Mouse (Mus musculus) inflammation-experienced regulatory T-cells, adult 6 months (primary cell): ENCODE data around the gene Slc6a2. TPM values are rescaled to one million over a fixed set of nuclear protein-coding genes. Genes with fewer than 3 reads are reported as not detected.

Experiments used
- ATAC-seq: one replicate; pipeline ENCODE4 v1.8.0; 2017
- polyA plus RNA-seq, 3 experiments: library from polyadenylated mRNA; unstranded; fragments of 100-300 nt; shearing (Covaris generic); gene quantifications; one replicate each; pipeline ENCODE4 v1.2.1; 2017

Slc6a2 gene
- polyA plus RNA-seq, 3 experiments from 2014 or later, result not detected

DNA sequence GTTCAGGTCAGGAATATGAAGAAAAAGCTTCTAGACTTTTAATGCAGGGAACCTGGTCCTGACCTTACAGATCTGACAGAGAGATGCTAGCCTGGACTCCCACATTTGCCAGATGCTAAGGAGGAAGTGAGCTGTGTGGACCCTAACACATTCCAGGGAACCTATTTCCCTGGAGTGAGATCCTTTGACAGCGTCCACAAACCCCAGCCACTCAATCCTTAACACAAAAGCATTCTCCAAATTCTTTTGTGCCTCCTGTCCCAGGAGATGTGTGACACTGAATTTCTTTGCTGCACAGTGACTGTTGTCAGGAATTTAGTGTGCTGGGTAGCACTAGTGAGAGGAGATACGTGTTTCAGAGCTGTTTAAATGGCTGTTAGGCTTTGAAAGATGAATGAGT is 79.0 kb downstream of the Slc6a2 start:
- ATAC-seq, result no peak

- ATAC-seq, result no peak
Measured at GRCm38 (mm10) chr8:93040256-93040655, 80.4 kb downstream of the Slc6a2 start.

DNA sequence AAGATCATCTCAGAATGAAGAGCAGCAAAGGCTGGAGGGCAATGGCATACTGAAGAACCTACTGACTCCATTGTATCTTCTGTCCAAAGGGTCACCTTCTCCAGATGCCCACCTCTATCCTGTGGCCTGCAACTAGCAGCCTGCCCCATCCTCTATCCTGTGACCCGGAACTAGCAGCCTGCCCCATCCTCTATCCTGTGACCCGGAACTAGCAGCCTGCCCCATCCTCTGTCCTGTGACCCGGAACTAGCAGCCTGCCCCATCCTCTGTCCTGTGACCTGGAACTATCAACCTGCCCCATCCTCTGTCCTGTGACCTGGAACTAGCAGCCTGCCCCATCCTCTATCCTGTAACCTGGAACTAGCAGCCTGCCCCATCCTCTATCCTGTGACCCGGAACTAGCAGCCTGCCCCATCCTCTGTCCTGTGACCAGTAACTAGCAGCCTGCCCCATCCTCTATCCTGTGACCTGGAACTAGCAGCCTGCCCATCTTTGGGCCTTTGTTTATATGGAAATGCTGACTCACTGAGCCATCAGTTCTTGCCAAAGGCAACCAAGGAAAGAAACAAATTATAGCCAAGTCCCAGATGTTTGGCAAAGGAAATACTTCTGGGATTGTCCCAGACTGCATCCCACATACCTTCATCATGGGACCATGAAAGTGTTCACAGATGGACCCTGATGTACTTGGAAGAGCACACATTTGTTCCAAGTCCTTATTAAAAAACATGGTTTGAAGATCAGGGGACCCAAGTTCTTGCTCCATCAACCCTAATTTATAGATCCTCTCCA is 81.1 kb downstream of the Slc6a2 start:
- ATAC-seq, result no peak

DNA sequence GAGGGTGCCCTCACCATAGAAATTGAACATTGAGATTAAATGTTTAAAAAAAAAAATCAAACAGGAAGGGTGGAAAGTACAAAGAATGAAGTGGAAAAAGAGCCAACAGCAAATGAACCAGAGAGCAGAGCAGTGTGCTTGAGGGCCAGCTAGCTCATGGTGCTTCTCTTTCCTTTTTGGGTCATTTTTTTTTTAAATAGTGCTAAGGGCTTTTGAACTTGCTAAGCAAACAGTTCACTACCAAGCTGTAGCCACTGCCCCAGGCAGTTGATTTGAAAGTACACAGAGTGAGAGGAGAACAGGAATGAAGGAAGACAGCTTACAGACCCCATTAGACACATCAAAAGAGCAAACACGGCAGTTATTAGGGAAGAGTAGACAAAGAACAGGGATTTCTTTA is 83.2 kb downstream of the Slc6a2 start:
- ATAC-seq, result no peak

- no peak for ATAC-seq
Measured at GRCm38 (mm10) chr8:93048092-93048491, 88.2 kb downstream of the Slc6a2 start, which contains the start of gene Ces1a. Gene Ces1a (minus strand): TSS chr8:93048192.

- no peak for ATAC-seq
Measured at GRCm38 (mm10) chr8:93048510-93049416, 88.9 kb downstream of the Slc6a2 start.

Other genes with a start within 250 kb of the Slc6a2 start
- not detected for gene Mmp2, start 132.8 kb upstream of the Slc6a2 start, polyA plus RNA-seq
- under 1 TPM in 2 of 3 experiments, not detected in 1; 0.21 to 0.26 TPM for gene Lpcat2, start 104.7 kb upstream of the Slc6a2 start, polyA plus RNA-seq
- gene Capns2, start 58.7 kb upstream of the Slc6a2 start, polyA plus RNA-seq, result not detected
- gene Ces1a, start 88.1 kb downstream of the Slc6a2 start, polyA plus RNA-seq, result not detected
- not detected for gene Ces1b, start 119.9 kb downstream of the Slc6a2 start, polyA plus RNA-seq
- gene Ces1c, start 171.2 kb downstream of the Slc6a2 start, polyA plus RNA-seq, result not detected
- not detected for gene Ces1d, start 237.8 kb downstream of the Slc6a2 start, polyA plus RNA-seq